Mouse (Mus musculus): ENCODE results near the gene Gss. TPM values are rescaled to one million over a fixed set of nuclear protein-coding genes. Genes with fewer than 3 reads are reported as not detected.
"Not testable (repeated sequence)": the region's sequence is repeated elsewhere in the genome, so short reads cannot be mapped to it uniquely, and the experiment has no call there.

Gene Gss
- total RNA-seq, 1 experiment from 2014 or later = 32.5 TPM

DNA sequence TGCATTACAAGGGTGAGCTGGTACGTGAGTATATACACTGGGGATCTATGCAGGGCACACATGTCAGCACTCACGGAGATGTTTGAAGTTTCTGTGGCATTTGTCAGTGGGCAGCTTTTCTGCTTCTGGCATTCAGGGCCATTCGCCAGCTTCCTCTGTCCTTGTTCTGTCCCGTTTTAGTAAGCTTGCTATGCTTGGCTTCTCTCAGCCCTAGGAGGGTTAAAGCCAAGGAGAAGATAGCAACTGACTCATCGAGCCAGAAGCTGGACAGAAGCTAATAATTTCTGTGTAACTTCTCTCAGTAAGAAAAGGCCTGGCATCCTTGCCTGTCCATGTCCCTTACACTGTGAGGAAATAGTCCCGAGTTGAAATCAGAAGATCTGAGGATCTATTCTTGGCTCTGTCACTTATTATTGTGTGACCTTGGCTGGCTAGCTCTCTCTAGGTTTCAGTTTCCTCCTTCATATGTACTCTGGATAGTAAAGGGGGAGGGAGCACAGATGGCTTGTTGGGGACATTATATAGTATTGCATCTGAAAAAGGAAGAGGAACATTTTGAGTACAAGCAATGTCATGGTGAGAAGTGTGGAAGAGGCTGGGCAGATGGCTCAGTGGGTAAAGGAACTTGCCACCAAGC lies 51.7 kb downstream of the Gss start:
- ATAC-seq (replicated peaks in 1 of 2; ENCODE audit: insufficient read depth in 1 of 2, low FRiP score in 2 of 2, low TSS enrichment in 1 of 2, low read depth in 1 of 2, poor library complexity in 2 of 2, severe bottlenecking in 2 of 2) = no peak

DNA sequence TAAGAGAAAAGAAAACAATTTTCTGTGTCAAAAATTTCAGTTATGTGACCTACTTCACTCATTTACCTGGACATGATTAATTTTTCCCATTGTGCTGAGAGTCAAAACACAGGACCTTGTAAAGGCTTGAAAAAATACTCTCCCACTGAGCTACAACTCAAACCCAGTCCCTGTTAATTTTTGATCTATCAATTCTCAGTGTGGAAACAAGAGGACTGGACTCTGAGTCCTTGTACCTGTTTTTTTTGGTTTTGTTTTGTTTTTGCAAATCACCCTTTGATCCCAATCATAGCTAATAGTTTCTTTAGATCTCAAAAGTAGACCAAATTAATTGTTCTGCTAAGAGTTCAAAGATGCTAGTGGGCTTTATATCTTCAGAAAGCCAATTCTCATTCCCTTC lies 52.9 kb downstream of the Gss start:
- no peak for ATAC-seq (replicated peaks in 1 of 2; ENCODE audit: insufficient read depth in 1 of 2, low FRiP score in 2 of 2, low TSS enrichment in 1 of 2, low read depth in 1 of 2, poor library complexity in 2 of 2, severe bottlenecking in 2 of 2)

DNA sequence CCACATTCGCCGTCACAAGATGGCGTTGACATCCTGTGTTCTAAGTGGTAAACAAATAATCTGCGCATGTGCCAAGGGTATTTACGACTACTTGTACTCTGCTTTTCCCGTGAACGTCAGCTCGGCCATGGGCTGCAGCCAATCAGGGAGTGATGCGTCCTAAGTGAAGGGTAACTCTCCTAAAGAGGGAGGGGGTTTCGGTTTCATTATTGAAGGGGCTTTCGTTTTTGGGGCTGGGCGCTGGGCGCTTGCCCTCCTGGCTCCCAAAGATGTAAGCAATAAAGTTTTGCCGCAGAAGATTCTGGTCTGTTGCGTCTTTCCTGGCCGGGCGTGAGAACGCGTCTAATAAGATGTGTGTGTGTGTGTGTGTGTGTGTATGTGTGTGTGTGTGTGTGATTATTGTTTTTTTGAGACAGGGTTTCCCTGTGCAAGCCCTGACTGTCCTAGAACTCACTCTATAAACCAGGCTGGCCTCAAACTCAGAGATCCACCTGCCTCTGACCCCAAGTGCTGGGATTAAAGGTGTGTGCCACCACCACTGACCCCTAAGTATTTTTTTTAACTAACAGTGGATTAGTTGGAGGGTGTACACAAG lies 54.0 kb downstream of the Gss start:
- ATAC-seq (replicated peaks in 1 of 2; ENCODE audit: insufficient read depth in 1 of 2, low FRiP score in 2 of 2, low TSS enrichment in 1 of 2, low read depth in 1 of 2, poor library complexity in 2 of 2, severe bottlenecking in 2 of 2) = not testable (repeated sequence)

DNA sequence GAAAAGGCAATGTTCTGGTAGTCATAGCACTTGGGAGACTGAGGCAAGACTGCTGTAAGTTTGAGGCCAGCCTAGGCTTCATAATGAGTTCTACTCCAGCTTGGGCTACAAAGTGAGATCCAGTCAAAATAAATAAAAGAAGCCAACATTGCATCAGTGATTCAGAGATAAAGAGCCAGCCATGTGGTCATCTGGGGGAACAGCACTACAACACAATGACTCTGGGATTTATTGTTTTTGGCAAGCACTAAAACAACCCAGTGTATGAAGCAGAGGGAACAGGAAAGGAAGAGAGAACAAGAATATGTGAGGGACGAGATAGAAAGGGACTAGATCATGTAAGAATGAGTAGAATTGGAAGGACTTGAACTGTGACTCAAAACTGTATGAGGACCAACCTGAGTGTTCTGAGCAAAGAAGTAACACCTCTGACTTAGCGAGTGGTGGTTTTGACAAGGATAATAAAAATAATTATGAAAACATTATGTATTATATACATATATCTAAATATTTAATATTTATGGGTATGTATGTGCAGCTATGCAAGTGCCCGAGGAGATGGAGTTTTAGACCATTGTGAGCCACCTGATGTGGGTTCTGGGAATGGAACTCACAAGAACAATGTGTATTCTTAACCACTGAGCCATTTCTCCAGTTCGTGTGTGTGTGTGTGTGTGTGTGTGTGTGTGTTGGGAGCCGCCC lies 54.7 kb downstream of the Gss start:
- no peak; a peak in 1 of 4 replicates for ATAC-seq (replicated peaks in 1 of 2; ENCODE audit: insufficient read depth in 1 of 2, low FRiP score in 2 of 2, low TSS enrichment in 1 of 2, low read depth in 1 of 2, poor library complexity in 2 of 2, severe bottlenecking in 2 of 2)

DNA sequence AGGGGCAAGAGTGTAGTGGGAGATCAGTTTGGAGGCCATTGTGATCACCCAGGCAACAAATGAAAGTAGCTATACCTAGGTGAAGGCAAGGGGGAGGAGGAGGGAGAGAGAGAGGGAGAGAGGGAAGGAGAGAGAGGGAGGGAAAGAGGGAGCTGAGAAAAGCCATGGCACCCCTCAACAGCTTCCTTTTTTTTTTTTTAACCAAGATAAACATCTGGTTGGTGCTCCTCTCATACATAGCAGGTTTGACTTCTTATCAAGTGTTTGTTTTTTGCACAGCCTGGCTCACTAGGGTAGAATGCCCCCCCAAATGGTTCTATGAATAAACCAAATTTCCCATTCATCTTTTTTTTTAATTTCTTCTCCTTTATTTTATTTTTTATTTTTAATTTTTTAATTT lies 56.3 kb downstream of the Gss start:
- ATAC-seq (replicated peaks in 1 of 2; ENCODE audit: insufficient read depth in 1 of 2, low FRiP score in 2 of 2, low TSS enrichment in 1 of 2, low read depth in 1 of 2, poor library complexity in 2 of 2, severe bottlenecking in 2 of 2) = no peak

DNA sequence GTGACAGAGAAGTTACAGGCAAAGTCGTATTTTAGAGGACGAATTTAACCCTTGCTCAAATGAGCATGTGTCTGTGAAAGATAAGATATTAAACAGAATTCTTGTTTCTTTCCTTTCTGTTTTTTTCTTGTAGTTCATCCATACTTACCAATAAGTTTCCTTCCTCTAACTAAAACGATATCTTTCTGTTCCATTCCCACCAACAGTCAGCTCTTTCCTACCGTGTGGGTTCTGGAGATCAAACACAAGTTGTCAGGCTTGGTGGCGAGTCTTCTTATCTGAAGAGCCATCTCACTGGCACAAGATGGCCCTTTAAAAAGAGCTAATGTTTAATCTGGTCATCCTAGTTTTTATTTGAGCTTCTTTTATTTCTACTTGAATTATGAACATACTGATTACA lies 65.2 kb downstream of the Gss start:
- ATAC-seq (replicated peaks in 1 of 2; ENCODE audit: insufficient read depth in 1 of 2, low FRiP score in 2 of 2, low TSS enrichment in 1 of 2, low read depth in 1 of 2, poor library complexity in 2 of 2, severe bottlenecking in 2 of 2) = no peak

DNA sequence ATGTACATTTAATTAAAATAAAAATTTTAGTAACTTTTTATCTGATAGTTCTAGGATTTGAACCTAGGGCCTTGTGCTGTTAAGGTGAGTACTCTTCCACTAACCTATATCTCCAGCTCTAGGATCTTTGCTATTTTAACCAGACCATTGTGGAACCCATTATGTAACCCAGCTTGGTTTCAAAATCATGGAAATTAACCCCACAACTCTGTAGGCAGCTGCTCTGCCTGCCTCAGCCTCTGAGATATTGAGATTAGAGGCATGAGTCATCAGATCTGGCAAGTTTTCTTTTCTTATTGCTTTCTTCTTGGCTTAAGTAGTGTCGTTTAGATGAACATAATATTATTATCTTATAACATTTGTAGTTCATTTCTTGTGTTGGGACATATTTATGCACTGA lies 68.2 kb downstream of the Gss start:
- no peak for ATAC-seq (replicated peaks in 1 of 2; ENCODE audit: insufficient read depth in 1 of 2, low FRiP score in 2 of 2, low TSS enrichment in 1 of 2, low read depth in 1 of 2, poor library complexity in 2 of 2, severe bottlenecking in 2 of 2)

DNA sequence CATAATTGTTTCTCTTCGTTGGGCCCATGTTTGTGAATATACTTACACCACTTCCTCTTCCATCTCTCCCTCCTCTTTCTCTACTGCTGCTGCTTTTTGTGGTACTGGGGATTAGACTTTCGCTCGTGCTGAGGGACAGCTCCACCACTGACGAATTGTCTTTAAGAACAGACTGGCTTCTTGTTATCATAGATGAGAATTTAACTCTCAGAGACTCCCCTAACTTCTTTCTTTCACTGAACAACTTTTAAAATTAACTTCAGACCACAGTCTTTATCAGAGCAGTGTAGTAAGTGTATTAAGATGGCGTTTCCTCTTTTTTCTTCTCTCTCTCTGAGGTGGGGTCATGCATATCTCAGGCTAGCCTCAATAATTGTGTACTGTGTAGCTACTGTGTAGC lies 68.9 kb downstream of the Gss start:
- ATAC-seq (replicated peaks in 1 of 2; ENCODE audit: insufficient read depth in 1 of 2, low FRiP score in 2 of 2, low TSS enrichment in 1 of 2, low read depth in 1 of 2, poor library complexity in 2 of 2, severe bottlenecking in 2 of 2) = no peak; a peak in 1 of 4 replicates

DNA sequence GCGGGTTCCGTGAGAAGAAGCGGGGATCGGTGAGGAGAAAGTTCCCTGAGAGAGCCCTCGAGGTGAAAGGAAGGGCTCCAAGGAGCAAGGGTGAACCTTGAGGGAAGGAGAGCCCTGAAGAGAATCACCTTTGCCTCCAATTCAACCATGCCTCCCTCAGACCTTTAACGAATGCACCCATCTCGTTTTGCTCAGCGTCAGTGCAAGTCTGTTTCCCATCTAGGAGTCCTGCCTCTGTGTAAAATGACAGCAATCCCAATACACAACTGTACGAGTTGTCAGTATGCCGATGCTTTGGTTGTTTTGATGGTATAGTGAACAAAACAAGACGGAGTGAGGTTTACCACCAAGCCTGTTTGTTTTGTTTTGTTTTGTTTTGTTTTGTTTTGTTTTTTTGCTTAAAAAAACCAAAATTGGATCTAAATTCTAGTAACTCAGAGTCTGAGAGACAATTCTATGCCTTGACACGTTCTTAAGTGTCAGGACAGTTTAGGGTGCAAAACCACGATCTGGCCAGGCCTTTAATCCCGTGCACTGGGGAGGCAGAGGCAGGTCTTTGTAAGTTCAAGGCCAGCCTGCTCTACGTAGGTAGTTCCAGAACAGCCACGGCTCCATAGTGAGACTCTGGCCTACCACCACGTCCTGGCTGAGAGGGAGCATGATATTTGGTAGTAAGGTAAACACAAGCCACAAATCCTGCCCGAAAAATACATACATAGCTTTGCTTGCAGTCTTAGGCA lies 73.9 kb downstream of the Gss start:
- ATAC-seq (replicated peaks in 1 of 2; ENCODE audit: insufficient read depth in 1 of 2, low FRiP score in 2 of 2, low TSS enrichment in 1 of 2, low read depth in 1 of 2, poor library complexity in 2 of 2, severe bottlenecking in 2 of 2) = no peak

DNA sequence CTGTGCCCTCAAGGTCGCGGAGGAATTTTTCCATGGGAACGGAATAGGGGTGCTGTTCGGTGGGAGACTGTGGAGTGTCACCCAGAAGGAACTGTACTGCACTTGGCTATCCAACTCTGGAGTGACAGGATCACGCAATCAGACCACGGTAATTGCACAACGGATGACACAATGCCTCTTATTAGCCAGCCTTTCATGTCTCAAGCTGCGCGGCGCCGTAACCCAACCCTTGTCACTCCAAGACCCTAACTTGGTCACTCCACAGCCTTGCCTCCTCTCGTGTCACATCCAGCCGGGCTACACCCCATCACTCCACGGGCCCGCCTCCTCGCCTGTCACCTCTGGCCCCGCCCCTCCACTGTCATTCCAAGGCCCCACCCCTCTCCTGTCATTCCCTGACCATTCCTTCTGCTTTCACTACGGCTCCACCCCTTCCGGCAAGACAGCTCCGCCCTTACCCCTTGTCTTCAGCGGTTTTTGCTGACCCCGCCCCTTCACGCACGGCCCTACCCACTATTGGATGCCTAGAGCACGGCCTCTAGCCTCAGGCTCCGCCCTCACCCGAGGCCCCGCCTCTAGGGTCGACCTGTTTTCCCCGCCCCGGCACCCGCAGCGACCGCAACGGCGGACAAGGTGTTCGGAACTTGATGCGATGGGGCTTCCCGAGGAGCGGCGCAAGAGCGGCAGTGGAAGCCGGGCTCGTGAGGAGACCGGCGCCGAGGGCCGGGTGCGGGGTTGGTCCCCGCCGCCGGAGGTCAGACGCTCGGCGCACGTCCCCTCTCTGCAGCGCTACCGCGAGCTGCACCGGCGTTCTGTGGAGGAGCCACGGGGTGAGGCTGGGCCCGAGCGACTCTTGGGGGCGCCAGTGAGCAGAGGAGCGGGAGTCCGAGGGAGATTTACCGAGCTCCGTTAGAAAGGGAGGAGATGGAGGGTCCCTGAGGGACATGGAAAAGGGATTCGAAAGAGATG lies 74.9 kb downstream of the Gss start, which contains the start of the genes Acss2 and Ggt7:
Gene Acss2, plus strand, starts transcription at position 494 of the 969 bp plus-strand sequence.
Gene Ggt7, minus strand, starts transcription at position 783 of the 969 bp plus-strand sequence.
- ATAC-seq (replicated peaks in 1 of 2; ENCODE audit: insufficient read depth in 1 of 2, low FRiP score in 2 of 2, low TSS enrichment in 1 of 2, low read depth in 1 of 2, poor library complexity in 2 of 2, severe bottlenecking in 2 of 2) = peak; percentile 91 to 96

DNA sequence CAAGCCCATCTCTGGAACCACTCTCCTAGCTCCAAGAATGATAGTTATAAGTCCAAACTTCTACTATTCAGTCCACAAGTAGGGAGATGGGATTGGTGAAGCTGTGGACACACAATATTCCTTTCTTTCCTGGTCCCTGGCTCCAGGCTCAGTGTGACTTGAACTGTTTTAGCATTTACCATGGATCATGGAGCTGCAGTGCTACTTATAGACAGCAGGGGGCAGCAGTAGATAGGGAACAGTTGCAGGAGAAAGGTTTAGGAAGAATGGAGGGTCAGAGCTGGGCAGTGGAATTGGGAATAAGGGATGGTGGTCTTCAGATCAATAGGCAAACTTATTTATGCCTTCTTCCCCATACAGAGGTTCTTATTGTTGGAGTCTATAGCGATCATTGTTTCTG lies 76.7 kb downstream of the Gss start:
- no peak for ATAC-seq (replicated peaks in 1 of 2; ENCODE audit: insufficient read depth in 1 of 2, low FRiP score in 2 of 2, low TSS enrichment in 1 of 2, low read depth in 1 of 2, poor library complexity in 2 of 2, severe bottlenecking in 2 of 2)

DNA sequence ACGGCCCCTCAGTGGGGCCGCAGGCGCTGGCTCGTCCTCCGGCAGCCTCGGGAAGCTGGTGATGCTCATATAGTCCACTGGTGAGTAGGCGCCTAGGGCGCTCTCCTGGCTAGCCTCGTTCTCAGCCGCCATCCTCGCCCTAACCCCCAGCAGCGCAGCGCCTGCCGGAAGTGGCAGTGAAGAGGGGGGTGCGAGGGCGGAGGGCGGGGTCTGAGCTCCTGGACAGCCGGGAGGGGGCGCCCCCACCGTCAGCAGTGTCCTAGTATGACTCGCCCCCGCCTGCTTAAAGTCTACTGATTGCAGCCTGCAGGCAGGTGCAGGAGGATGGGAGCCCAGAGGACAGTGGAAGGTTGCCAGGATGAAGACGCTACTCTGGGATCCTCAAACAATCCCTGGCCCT lies 77.9 kb downstream of the Gss start:
- ATAC-seq (replicated peaks in 1 of 2; ENCODE audit: insufficient read depth in 1 of 2, low FRiP score in 2 of 2, low TSS enrichment in 1 of 2, low read depth in 1 of 2, poor library complexity in 2 of 2, severe bottlenecking in 2 of 2) = 0 out of 4 replicates have a peak, but pooled peaks of 1 of the 2 experiments have one; percentile 9

DNA sequence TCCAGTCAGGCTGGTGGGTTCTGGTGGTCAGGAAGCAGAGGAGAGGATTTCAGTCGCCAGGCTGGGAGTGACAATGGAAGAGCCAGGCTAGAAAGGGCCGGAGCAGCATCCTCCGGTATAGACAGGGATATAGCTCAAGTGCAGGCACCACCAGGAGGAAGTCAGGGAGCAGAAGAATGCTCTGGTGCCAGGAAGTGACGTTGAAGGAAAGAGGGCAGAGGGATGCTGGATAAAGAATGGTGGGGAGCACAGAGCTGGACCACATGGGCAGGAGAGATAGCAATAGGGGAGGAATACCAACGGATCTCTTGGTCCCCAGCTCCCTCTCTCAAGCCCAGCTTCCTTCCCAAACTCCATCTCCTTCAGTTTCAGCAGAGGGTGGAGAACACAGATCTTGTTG lies 79.1 kb downstream of the Gss start:
- no peak for ATAC-seq (replicated peaks in 1 of 2; ENCODE audit: insufficient read depth in 1 of 2, low FRiP score in 2 of 2, low TSS enrichment in 1 of 2, low read depth in 1 of 2, poor library complexity in 2 of 2, severe bottlenecking in 2 of 2)

Other genes starting within 250 kb of the Gss start
- 43.4 and 48.2 TPM in 2 replicates for gene Pigu, start 235.4 kb downstream of the Gss start, total RNA-seq (2017)
- gene Trp53inp2, start 211.8 kb downstream of the Gss start, total RNA-seq (2017) = 4.2 and 19.3 TPM in 2 replicates
- 12.5 and 22.1 TPM in 2 replicates for gene Ncoa6, start 118.9 kb downstream of the Gss start, total RNA-seq (2017)
- 16.6 and 19.4 TPM in 2 replicates for gene Acss2, start 74.9 kb downstream of the Gss start, total RNA-seq (2017)
- gene Ggt7, start 74.6 kb downstream of the Gss start, total RNA-seq (2017) = not detected in 2 replicates
- gene Myh7b, start 18.4 kb upstream of the Gss start, total RNA-seq (2017) = 0.10 TPM in 1 of 2 replicates, not detected in the other
- gene Trpc4ap, start 99.6 kb upstream of the Gss start, total RNA-seq (2017) = 82.7 and 112 TPM in 2 replicates
- 44.5 and 48.5 TPM in 2 replicates for gene Edem2, start 136.7 kb upstream of the Gss start, total RNA-seq (2017)
- not detected in 2 replicates for gene Gm17581, start 143.1 kb upstream of the Gss start, total RNA-seq (2017)
- 71.9 and 78.0 TPM in 2 replicates for gene Procr, start 158.3 kb upstream of the Gss start, total RNA-seq (2017)
- gene Mmp24, start 182.5 kb upstream of the Gss start, total RNA-seq (2017) = 0.10 TPM in 1 of 2 replicates, not detected in the other
- gene BC029722, start 226.6 kb upstream of the Gss start, total RNA-seq (2017) = 21.0 and 27.2 TPM in 2 replicates
- gene Eif6, start 234.1 kb upstream of the Gss start, total RNA-seq (2017) = 32.9 and 107 TPM in 2 replicates
- gene Fam83c, start 242.0 kb upstream of the Gss start, total RNA-seq (2017) = not detected in 2 replicates